Mouse (Mus musculus): ENCODE measurements around the gene Lsm7.

DNA sequence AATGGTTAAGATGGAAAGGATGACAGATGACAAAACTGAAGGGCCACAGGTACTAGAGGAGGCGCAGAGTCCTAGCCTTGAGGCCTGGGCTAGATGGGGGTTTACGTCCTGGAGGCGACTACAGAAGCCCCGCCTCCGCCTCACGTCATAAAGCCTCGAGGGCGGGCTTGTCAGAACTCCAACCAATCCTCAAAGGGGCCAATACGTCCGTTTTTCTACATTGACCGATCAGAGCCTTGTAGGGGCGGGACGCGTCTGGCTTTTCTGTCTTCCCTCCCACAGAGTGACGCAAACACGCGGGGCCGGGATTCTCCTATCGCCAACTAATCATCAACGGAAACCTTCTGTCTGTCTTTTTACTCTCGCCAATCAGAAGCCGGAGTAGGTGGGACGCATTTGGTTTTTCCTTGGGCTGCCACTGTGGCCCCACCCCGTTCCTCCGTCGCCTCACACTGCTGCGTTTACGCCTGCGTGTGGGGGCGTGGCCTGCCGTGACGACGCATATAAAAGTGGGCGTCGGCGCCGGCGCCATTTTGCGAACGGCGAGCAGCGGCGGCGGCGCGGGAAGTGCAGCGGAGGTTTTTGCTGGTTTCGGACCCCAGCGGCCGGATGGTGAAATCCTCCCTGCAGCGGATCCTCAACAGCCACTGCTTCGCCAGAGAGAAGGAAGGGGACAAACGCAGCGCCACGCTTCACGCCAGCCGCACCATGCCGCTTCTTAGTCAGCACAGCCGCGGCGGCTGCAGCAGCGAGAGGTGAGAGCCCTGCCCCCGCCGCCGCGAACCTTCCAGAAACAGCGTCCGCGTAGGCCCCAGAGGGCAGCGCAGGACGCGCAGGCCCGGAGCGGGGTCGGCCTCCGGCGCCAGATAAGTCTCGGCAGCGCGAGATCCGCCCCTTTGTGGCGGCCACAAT is 28.6 kb downstream of the Lsm7 start, which contains the start of gene Oaz1:
- TF ChIP-seq CTCF (IDR thresholded peaks at IDR 0.05; ENCODE audit: borderline replicate concordance, insufficient read depth, low read length), result no peak
- TF ChIP-seq POLR2A (IDR thresholded peaks at IDR 0.05; ENCODE audit: low read depth, low read length), result peak; percentile 98
